Mouse (Mus musculus): ENCODE measurements around the gene Hcls1. TPM values are rescaled to one million over a fixed set of nuclear protein-coding genes. Genes with fewer than 3 reads are reported as not detected.

The Hcls1 gene
- polyA plus RNA-seq, 1 experiment from 2014 or later, result 1.1 TPM

DNA sequence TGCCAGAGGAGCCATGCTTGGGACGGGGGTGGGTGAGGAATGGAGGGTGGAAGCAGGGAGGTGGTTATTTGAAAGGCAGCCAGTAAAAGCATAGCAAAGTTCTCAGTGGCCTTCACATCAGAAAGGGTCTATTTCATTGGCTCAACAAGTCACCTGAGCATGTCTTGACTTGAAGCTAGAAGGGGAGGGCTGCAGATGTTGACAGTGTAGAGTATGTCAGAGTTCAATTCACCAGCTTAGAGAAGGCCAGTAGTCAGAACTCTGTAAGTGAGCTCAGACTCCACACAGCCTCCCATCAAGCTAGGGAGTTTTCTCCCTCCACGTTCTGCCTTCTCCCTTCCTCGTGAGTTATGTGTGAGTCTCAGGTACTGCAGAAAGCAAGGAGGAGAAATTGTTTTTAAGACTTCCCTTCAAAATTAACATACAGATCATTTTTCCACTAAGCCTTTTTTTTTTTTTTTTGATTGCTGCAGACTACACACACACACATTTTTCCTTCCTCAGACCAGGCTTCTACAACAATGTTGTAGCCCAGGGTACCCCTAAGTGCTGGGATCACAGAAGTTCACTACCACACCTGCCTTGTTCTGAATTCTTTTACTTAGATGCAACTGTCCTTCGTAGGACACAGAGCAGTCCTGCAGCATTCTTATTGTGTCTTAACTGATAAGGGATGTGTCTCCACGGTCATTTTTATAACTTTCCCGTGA, 497 bp upstream of the Hcls1 start:
- ATAC-seq (ENCODE audit: low FRiP score) (no peak), DNase-seq (ENCODE audit: low spot score, missing footprints) (no peak)
- Histone ChIP-seq H3K27me3 (ENCODE audit: control insufficient read depth, insufficient read depth, low read length) (no peaks in the 10 kb centered on the region), H3K4me2 (no peak overlapping the region), H3K36me3 (ENCODE audit: control insufficient read depth, insufficient read depth, low read length) (peaks cover 6% of the 10 kb centered on the region), H3K4me1 (ENCODE audit: control insufficient read depth, insufficient read depth, low read length) (no peaks in the 10 kb centered on the region), H3K9ac (ENCODE audit: low read length) (no peak overlapping the region), H3K9me3 (ENCODE audit: control insufficient read depth, low read length) (no peaks in the 10 kb centered on the region), H3K4me3 (ENCODE audit: low read depth, low read length) (no peak overlapping the region), H3K27ac (ENCODE audit: low read depth, low read length) (no peak overlapping the region)
- 84% methylated on average over 6 of the region's 6 CpGs for WGBS

DNA sequence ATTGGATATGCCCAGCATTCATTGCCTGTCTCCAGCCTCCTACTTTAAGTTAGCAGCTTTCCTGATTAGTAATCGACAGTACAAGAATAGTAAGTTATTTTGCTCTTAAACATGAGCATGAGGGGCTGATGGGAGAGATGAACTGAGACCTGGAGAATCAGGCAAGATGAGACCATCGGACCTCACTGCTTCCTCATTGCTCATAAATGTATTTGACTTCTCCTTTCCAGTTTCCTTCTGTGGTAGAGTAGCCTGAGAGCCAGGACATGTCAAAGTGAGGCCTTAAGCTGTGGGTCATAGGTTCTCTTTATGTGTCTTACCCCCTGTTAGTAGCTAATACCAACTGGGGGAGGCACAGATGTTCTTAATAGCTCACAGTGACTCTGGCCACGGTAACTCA, 1.0 kb downstream of the Hcls1 start:
- Histone ChIP-seq H3K36me3 (ENCODE audit: control insufficient read depth, insufficient read depth, low read length) (peaks cover 3% of the 10 kb centered on the region), H3K4me1 (ENCODE audit: control insufficient read depth, insufficient read depth, low read length) (no peaks in the 10 kb centered on the region), H3K9me3 (ENCODE audit: control insufficient read depth, low read length) (no peaks in the 10 kb centered on the region), H3K4me2 (no peak overlapping the region), H3K4me3 (ENCODE audit: low read depth, low read length) (no peak overlapping the region), H3K9ac (ENCODE audit: low read length) (no peak overlapping the region), H3K27ac (ENCODE audit: low read depth, low read length) (no peak overlapping the region), H3K27me3 (ENCODE audit: control insufficient read depth, insufficient read depth, low read length) (no peaks in the 10 kb centered on the region)
- WGBS, result 76% methylated on average over 3 of the region's 3 CpGs
- DNase-seq (ENCODE audit: low spot score, missing footprints) (no peak), ATAC-seq (ENCODE audit: low FRiP score) (no peak)

- no peak overlapping the region for H3K27ac ChIP-seq (ENCODE audit: low read depth, low read length)
- no peaks in the 10 kb centered on the region for H3K36me3 ChIP-seq (ENCODE audit: control insufficient read depth, insufficient read depth, low read length)
- H3K9ac ChIP-seq (ENCODE audit: low read length), result no peak overlapping the region
- no peak for ATAC-seq (ENCODE audit: low FRiP score)
- WGBS, result 71% methylated on average over 6 of the region's 6 CpGs
- H3K4me3 ChIP-seq (ENCODE audit: low read depth, low read length), result no peak overlapping the region
- peaks cover 5% of the 10 kb centered on the region; the same call in 1 of the 2 replicates for H3K4me1 ChIP-seq (ENCODE audit: control insufficient read depth, insufficient read depth, low read length)
- no peak overlapping the region for H3K4me2 ChIP-seq
- H3K27me3 ChIP-seq (ENCODE audit: control insufficient read depth, insufficient read depth, low read length), result no peaks in the 10 kb centered on the region
- H3K9me3 ChIP-seq (ENCODE audit: control insufficient read depth, low read length), result no peaks in the 10 kb centered on the region
- DNase-seq (ENCODE audit: low spot score, missing footprints), result no peak
These were observed 6.4 kb downstream of the Hcls1 start for GRCm38 (mm10) chr16:36941137-36941727.

DNA sequence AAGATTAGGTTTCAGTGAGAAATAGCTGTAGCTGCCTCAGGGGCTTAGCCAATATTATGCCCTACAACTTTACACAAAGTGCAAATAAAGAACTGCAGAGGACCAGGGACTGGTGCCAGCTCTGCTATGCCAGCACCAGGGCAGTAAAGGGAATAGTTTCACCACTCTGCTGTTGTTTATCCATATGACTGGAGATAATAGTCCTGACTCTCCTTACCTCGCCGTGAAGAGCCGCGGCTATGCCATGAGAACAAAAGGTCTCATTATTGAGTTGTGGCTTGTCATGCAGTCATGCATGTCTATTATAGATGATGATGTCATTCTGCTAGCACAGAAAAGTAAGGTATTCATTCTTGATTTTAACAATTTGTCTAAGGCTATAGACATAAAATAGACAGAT, 7.1 kb downstream of the Hcls1 start:
- WGBS, result 64% methylated on average over 4 of the region's 4 CpGs
- no peaks in the 10 kb centered on the region for H3K27me3 ChIP-seq (ENCODE audit: control insufficient read depth, insufficient read depth, low read length)
- no peak overlapping the region for H3K4me3 ChIP-seq (ENCODE audit: low read depth, low read length)
- H3K36me3 ChIP-seq (ENCODE audit: control insufficient read depth, insufficient read depth, low read length), result no peaks in the 10 kb centered on the region
- H3K9ac ChIP-seq (ENCODE audit: low read length), result no peak overlapping the region
- H3K9me3 ChIP-seq (ENCODE audit: control insufficient read depth, low read length), result no peaks in the 10 kb centered on the region
- H3K27ac ChIP-seq (ENCODE audit: low read depth, low read length), result no peak overlapping the region
- no peak overlapping the region for H3K4me2 ChIP-seq
- ATAC-seq (ENCODE audit: low FRiP score) (no peak), DNase-seq (ENCODE audit: low spot score, missing footprints) (no peak)
- H3K4me1 ChIP-seq (ENCODE audit: control insufficient read depth, insufficient read depth, low read length), result peaks cover 5% of the 10 kb centered on the region; the same call in 1 of the 2 replicates

- no peak overlapping the region for H3K9ac ChIP-seq (ENCODE audit: low read length)
- H3K4me1 ChIP-seq (ENCODE audit: control insufficient read depth, insufficient read depth, low read length), result peaks cover 5% of the 10 kb centered on the region; the same call in 1 of the 2 replicates
- H3K27ac ChIP-seq (ENCODE audit: low read depth, low read length), result no peak overlapping the region
- no peaks in the 10 kb centered on the region for H3K27me3 ChIP-seq (ENCODE audit: control insufficient read depth, insufficient read depth, low read length)
- WGBS, result 87% methylated on average over 3 of the region's 3 CpGs
- no peak overlapping the region for H3K4me2 ChIP-seq
- H3K36me3 ChIP-seq (ENCODE audit: control insufficient read depth, insufficient read depth, low read length), result no peaks in the 10 kb centered on the region
- no peaks in the 10 kb centered on the region for H3K9me3 ChIP-seq (ENCODE audit: control insufficient read depth, low read length)
- DNase-seq (ENCODE audit: low spot score, missing footprints) (no peak), ATAC-seq (ENCODE audit: low FRiP score) (no peak)
- no peak overlapping the region for H3K4me3 ChIP-seq (ENCODE audit: low read depth, low read length)
These were observed 8.8 kb downstream of the Hcls1 start for GRCm38 (mm10) chr16:36943591-36943990.

GRCm38 (mm10) chr16:36944895-36945424, 10.2 kb downstream of the Hcls1 start:
- Histone ChIP-seq H3K27ac (ENCODE audit: low read depth, low read length) (peak overlapping the region; percentile 35), H3K9ac (ENCODE audit: low read length) (no peak overlapping the region), H3K4me1 (ENCODE audit: control insufficient read depth, insufficient read depth, low read length) (peaks cover 5% of the 10 kb centered on the region; the same call in 1 of the 2 replicates), H3K4me3 (ENCODE audit: low read depth, low read length) (no peak overlapping the region), H3K9me3 (ENCODE audit: control insufficient read depth, low read length) (no peaks in the 10 kb centered on the region), H3K36me3 (ENCODE audit: control insufficient read depth, insufficient read depth, low read length) (no peaks in the 10 kb centered on the region), H3K27me3 (ENCODE audit: control insufficient read depth, insufficient read depth, low read length) (no peaks in the 10 kb centered on the region), H3K4me2 (peak overlapping the region; percentile 23; the same call in 1 of the 2 replicates)
- WGBS, result 11% methylated on average over 12 of the region's 12 CpGs
- no peak for DNase-seq (ENCODE audit: low spot score, missing footprints)
- peak; percentile 82 for ATAC-seq (ENCODE audit: low FRiP score)

DNA sequence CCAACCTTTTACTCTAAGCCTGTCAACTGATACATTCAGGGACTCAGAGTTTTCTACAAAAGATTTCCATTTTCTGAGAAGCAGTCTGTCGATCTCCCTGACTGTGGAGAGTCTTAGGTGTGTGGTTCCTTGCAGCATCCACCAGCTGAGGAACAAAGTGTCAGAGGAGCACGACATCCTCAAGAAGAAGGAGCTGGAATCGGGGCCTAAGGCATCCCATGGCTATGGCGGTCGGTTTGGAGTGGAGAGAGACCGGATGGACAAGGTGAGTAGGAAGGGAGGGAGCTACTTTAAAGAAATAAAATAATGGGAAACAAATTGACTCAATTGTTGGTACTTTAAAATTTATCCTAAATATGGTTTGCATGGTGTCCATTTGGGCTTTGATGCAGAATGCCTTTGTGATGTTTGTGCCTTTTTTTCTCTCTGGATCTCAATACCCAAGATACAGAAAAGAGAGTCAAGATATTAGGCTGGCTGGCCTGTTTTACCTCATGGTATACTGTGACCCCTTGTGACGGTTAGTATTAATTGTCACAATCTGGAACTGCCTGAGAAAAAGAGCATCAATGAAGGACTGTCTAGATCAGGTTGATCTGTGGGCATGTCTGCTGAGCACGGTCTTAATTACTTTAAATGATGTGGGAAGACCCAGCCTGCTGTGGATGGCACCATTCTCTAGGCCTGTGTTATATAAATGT, 11.8 kb downstream of the Hcls1 start:
- no peak for ATAC-seq (ENCODE audit: low FRiP score)

DNA sequence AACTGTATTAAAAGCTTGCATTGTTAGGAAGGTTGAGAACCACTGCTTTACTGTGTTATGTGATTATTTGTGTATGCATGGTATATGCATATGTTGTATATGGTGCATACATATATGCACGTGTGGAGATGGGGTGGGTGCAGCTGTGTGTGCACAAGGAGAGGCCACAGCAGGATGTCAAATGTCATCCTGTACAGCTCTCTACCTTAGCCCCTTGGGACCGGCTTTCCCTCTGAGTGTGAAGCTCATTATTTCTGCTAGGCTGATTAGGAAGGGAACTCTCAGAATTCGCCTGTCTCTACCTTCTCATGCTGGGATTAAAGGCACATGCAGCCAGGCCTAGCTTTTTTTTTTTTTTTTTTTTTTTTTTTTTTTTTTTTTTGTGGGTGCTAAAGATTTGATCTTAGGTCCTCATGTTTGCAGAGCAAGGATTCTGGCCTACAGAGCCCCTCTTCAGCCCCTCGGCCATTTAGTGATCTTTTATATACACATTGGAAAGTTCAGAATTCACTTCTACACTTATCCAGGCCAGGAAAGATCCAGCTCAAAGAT, 12.9 kb downstream of the Hcls1 start:
- ATAC-seq (ENCODE audit: low FRiP score), result no peak
- no peak overlapping the region for H3K9ac ChIP-seq (ENCODE audit: low read length)
- no peak overlapping the region for H3K4me2 ChIP-seq
- WGBS, result 57% methylated on average over 4 of the region's 4 CpGs
- no peak overlapping the region for H3K27ac ChIP-seq (ENCODE audit: low read depth, low read length)
- no peaks in the 10 kb centered on the region for H3K27me3 ChIP-seq (ENCODE audit: control insufficient read depth, insufficient read depth, low read length)
- no peak overlapping the region for H3K4me3 ChIP-seq (ENCODE audit: low read depth, low read length)
- peaks cover 5% of the 10 kb centered on the region; the same call in 1 of the 2 replicates for H3K4me1 ChIP-seq (ENCODE audit: control insufficient read depth, insufficient read depth, low read length)
- no peak for DNase-seq (ENCODE audit: low spot score, missing footprints)
- no peaks in the 10 kb centered on the region for H3K9me3 ChIP-seq (ENCODE audit: control insufficient read depth, low read length)
- H3K36me3 ChIP-seq (ENCODE audit: control insufficient read depth, insufficient read depth, low read length), result no peaks in the 10 kb centered on the region

More for the DNA sequence above, 11.8 kb downstream of the Hcls1 start:
- WGBS, result 86% methylated on average over 8 of the region's 8 CpGs
- Histone ChIP-seq H3K27ac (ENCODE audit: low read depth, low read length) (no peak overlapping the region), H3K36me3 (ENCODE audit: control insufficient read depth, insufficient read depth, low read length) (no peaks in the 10 kb centered on the region), H3K9me3 (ENCODE audit: control insufficient read depth, low read length) (no peaks in the 10 kb centered on the region), H3K9ac (ENCODE audit: low read length) (no peak overlapping the region), H3K4me1 (ENCODE audit: control insufficient read depth, insufficient read depth, low read length) (peaks cover 5% of the 10 kb centered on the region; the same call in 1 of the 2 replicates), H3K27me3 (ENCODE audit: control insufficient read depth, insufficient read depth, low read length) (no peaks in the 10 kb centered on the region), H3K4me3 (ENCODE audit: low read depth, low read length) (no peak overlapping the region), H3K4me2 (no peak overlapping the region)
- no peak for DNase-seq (ENCODE audit: low spot score, missing footprints)

All from midbrain, embryonic 11.5 days (tissue).